Mouse (Mus musculus) gastrocnemius, adult 8-10 months (tissue): ENCODE measurements at regions not wholly inside any gene's neighbourhood (a gene's known extent, or its start where the extent isn't known, plus 50 kb on each side); places are given as distances from the start of the nearest gene placed in this dataset.

Experiments used
- DNase-seq, 2 experiments: peaks; one replicate each; pipeline ENCODE4 v3.0.0; 2022; ENCODE audit warnings: low spot score in 2 of 2

- DNase-seq: no peak
These were observed 352.8 kb upstream of the Slco3a1 start for GRCm38 (mm10) chr7:74907391-74907790.

- DNase-seq: no peak
These were observed 322.9 kb upstream of the Slco3a1 start for GRCm38 (mm10) chr7:74877466-74877865.

- DNase-seq: no peak
These were observed 322.1 kb upstream of the Slco3a1 start for GRCm38 (mm10) chr7:74876667-74877066.

- no peak for DNase-seq
These were observed 315.7 kb upstream of the Slco3a1 start for GRCm38 (mm10) chr7:74870250-74870649.

GRCm38 (mm10) chr7:74862727-74863126, 308.1 kb upstream of the Slco3a1 start:
- peak; percentile 52 for DNase-seq

GRCm38 (mm10) chr7:74844306-74844929, 289.8 kb upstream of the Slco3a1 start:
- DNase-seq: no peak

GRCm38 (mm10) chr7:74823286-74823685, 268.7 kb upstream of the Slco3a1 start:
- DNase-seq: no peak

GRCm38 (mm10) chr7:74793241-74793640, 238.7 kb upstream of the Slco3a1 start:
- DNase-seq: no peak

GRCm38 (mm10) chr7:74788696-74789095, 234.1 kb upstream of the Slco3a1 start:
- no peak for DNase-seq

- no peak for DNase-seq
These were observed 217.1 kb upstream of the Slco3a1 start for GRCm38 (mm10) chr7:74771435-74772406.

- DNase-seq: peak; percentile 21 to 56
These were observed 212.0 kb upstream of the Slco3a1 start for GRCm38 (mm10) chr7:74766550-74766949.

- DNase-seq: no peak
These were observed 202.9 kb upstream of the Slco3a1 start for GRCm38 (mm10) chr7:74757469-74757868.

GRCm38 (mm10) chr7:74747704-74748103, 193.1 kb upstream of the Slco3a1 start:
- DNase-seq: no peak

- DNase-seq: no peak
These were observed 180.4 kb upstream of the Slco3a1 start for GRCm38 (mm10) chr7:74734941-74735340.

- DNase-seq: no peak
These were observed 171.9 kb upstream of the Slco3a1 start for GRCm38 (mm10) chr7:74726324-74726991.

GRCm38 (mm10) chr7:74719321-74719720, 164.7 kb upstream of the Slco3a1 start:
- DNase-seq: no peak

- DNase-seq: no peak
These were observed 155.5 kb upstream of the Slco3a1 start for GRCm38 (mm10) chr7:74709993-74710581.

- DNase-seq: no peak
These were observed 154.4 kb upstream of the Slco3a1 start for GRCm38 (mm10) chr7:74709006-74709405.

GRCm38 (mm10) chr7:74703533-74703932, 149.0 kb upstream of the Slco3a1 start:
- no peak for DNase-seq

- no peak for DNase-seq
These were observed 143.3 kb upstream of the Slco3a1 start for GRCm38 (mm10) chr7:74697794-74698354.

- DNase-seq: no peak
These were observed 141.7 kb upstream of the Slco3a1 start for GRCm38 (mm10) chr7:74696286-74696685.
